Mouse (Mus musculus) adrenal gland, adult 18-20 months (tissue): ENCODE measurements around the gene Aprt. TPM values are rescaled to one million over a fixed set of nuclear protein-coding genes. Genes with fewer than 3 reads are reported as not detected.

Experiments used
- DNase-seq, 2 experiments: peaks; one replicate each; pipeline ENCODE4 v3.0.0; 2021 to 2022; ENCODE audit warnings: low spot score in 2 of 2
- long read RNA-seq, 2 experiments: library from polyadenylated mRNA; stranded (forward); transcript quantifications; one replicate each; pipeline ENCODE4 v2.0.0; 2021
- total RNA-seq, 2 experiments: library from RNA; stranded (reverse); gene quantifications; 1 replicate in 1 of 2; 2 replicates in 1 of 2; pipeline ENCODE4 v1.2.3; 2021

Aprt gene
- 10 to 100 TPM; 71.3 to 71.7 TPM for total RNA-seq
- long read RNA-seq, experiment 1, transcript Aprt-201 (5 exons, 849 nt) = major isoform, 6 of 10 reads
- long read RNA-seq, experiment 1, partial matches to known transcripts = 3 of 10 reads
- long read RNA-seq, experiment 1, other reads (novel, unspliced or antisense) = 1 of 10 reads
- long read RNA-seq, experiment 2, transcript Aprt-201 (5 exons, 849 nt) = major isoform, 62 of 73 reads
- long read RNA-seq, experiment 2, partial matches to known transcripts = 7 of 73 reads
- long read RNA-seq, experiment 2, other reads (novel, unspliced or antisense) = 3 of 73 reads

DNA sequence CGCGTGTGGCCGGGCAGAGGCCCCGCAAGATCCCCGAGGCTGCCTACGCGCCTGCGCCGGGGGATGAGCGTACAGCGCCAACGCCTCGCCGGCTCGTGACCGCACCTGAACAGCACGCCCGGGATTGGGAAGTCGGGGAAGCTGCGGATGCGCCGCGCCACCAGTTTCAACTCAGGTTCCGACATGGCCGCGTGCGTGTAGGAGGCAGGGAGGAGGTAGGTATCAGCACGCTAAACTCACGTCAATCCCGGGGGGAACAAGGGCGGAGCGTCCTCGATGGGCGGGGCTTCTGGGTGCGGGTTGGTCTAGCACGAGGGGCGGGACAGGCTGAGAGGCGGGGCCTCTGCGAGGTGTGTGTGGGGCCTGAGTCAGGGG, at the start of gene Aprt:
Gene Aprt, minus strand, starts transcription at position 262 of the 375 bp plus-strand sequence.
- peak; percentile 92 to 93 for DNase-seq

DNA sequence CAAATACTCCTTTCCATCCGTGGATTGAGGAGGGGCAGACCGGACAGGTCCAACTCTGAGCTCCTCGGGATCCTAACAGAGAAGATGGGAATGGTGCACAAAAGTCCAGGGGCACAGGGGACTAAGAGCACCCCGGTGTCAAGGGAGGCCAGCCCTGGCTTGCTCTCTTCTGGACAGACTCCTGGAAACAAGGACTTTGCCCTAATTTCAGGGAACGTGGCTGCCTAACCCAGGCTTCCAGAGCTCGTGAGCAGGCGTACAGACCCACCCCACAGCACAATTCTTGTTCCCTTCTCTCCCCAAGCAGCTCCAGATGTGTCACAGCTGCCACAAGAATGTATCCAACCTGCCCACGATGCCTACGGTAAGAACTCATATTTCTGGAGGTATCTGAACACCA, 49.1 kb upstream of the Aprt start:
- DNase-seq = no peak

DNA sequence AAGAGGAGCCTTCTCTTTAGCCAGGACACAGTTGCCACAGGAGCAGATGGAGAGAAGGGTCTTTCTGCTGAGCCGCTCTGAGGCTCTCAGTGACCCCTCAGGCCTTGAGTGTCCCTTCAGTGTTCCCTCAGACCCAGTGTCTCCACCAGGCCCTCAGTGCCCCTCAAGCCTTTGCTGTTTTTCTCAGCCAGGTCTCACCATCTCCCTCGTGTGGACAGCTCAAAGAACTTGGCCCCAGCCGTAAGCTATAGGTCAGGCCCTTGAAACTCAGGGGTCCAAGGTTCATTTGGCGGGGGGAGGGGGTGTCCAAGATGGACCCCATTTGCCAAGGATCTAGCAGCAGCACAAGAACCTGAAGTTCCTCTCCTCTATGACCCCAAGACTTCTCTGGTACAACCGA, 47.9 kb upstream of the Aprt start:
- DNase-seq = no peak

DNA sequence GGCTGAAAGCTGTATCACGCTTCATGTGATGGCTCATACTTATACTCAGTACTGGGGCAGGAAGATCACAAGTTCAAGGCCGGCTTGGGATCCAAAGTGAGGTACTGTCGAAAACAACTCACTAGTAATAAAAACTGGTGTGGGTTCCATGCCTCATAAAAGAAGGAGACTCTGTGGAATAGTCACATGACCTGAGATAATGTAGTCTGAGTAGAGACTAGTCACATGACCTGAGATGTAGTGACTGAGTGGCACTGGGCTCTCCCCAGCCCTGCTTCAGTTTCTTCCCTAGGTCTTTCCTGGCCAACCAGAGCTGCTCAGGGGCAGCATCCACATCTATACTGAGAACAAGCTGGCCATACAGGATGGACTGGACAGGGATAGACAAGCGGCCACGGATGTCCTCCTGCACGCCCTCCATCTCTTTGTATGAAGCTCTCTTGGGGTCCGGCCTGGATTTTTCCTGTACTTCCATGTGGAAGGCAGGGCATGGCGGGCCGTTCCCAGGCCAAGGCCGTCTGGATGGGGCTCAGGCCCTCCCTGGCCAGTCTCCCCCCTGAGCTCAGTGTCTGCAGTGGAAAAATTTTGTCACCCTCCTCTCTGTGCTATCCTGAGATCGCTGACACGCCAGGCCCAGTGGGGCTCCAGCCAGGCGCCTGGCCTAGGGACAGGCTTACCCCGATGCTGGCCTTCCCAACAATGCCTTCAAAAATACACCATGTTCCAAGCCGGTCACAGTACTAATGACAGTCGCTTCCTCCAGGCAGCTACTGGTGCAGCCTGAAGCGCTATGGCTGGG, 47.3 kb upstream of the Aprt start:
- no peak for DNase-seq

DNA sequence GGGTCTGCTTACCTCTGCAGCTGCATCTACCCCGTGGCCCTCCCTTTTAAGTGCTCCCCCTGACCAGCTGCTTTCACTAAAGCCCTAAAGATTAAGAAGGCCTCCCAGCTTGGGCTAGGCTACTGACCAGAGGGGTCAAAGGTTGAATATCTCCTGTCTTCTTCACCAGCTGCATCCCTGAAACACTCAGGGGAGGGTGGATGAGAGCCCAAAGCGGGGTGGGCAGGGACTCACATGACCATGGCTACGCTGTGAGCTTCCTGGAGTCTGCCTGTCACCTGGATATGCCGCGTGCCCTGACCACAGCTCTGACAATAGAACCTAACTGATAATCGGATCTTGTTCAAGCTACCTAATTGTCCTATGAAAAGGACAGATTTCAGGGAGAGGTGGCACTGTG, 46.0 kb upstream of the Aprt start, which contains the start of gene Pabpn1l:
Gene Pabpn1l, minus strand, starts transcription at position 13 of the 400 bp plus-strand sequence.
- DNase-seq = no peak

DNA sequence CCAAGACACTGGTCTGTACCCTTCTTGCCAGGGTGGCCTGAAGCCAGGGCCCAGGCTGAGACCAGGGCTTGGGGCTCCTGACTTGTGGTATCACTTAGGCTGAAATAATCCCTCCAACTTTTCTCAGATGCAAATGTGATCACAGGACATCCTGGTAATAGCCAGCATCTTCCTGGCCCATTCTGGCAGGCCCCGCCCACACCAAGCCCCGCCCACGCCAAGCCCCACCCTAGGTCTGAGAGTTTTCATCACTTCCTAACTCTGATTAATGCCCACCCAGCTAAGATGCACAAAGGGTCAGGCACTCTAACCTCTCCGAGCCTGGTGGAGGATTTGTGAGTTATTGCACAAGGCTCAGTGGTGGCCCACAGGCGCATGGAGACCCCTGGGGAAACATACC, 43.7 kb upstream of the Aprt start:
- DNase-seq = no peak

DNA sequence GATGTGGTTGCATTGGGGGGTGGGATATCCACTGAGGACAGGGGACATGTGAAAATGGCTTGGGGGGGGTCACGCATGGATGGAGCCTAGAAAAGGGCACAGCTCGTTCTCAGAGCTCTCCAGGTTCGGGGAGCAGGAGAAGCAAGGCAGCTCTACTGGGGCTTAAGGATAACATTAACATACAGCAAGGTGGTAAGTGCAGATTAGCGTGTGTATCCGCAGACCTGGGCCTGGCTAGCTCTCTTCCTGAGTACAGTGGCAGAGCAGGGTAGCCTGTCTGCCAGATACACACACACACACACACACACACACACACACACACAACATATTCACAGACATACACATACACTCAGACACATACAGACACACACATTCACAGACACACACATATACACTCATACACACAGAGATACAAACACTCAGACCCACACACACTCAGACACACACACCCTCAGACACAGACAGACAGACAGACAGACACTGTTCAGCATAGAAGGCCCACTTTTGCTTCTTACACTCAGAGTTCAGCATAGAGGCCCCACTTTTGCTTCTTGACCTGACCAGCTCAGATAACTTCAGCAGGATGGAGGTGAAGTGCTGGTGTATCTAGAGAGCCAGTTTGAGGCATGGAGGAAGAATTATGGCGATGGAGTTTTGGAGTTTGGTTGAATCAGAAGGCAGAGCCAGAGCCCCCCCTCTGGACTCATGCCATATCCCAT, 42.1 kb upstream of the Aprt start:
- no peak for DNase-seq

DNA sequence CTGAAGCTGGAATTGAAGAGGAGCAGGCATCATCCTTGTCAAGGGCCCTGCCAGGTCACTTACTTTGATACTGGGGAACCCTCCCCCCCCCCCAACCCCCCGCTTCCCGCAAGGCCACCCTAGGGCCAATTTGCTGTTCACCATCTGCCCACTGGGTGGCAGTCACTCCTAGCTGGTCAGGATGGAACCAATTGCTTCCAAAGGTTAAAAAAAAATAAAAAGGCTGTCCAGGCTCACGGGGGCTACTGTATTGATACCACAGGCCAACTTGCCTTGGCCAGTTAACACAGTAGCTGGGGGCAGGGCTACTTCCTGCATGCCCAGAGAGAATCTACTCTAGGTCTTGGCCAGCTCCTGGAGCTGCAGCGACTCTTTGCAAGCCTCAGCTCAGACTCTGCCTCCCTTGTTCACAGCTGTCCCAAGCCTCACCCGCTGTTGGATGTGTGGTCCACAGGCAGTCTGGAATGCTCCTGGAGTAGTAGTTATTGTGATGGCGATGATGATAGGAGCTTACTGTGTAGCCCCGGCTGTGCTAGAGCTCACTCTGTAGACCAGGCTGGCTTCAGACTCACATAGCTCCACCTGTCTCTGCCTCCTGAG, 41.3 kb upstream of the Aprt start:
- peak; percentile 82 to 89 for DNase-seq

DNA sequence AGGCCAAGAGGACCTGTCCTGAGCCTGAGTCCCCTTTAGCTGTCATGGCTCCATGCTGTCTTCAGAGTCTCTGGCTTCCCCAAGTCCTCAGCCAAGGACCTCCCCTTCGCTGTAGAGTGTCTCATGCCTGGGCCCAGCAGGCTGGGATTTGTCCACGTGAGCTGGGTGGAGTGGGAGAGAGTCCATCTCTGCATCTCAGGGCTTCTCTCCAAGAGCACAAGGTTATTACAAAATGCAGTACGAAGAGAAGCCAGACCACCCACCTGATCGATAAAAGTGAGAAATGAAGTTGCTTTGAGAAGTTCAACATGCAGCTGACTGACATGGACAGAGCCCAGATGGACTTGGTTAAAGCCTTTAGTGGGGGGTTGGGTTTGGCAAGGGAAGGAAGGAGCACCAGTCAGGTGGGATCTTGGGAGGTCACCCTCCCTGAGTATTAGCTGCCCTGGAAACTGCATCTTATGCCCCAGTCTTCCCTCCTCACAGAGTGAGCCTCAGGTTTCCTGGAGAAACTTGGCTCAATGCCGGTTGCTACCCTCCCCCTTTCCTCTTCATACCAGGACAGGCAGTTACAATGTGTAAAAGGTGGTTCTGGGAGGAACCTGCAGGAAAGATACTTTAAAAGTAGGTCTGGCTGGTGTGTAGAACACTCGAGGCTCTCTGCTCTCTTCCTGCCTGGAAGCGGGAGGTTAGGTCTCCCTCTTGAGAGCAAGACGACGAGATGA, 39.6 kb upstream of the Aprt start:
- DNase-seq = no peak

DNA sequence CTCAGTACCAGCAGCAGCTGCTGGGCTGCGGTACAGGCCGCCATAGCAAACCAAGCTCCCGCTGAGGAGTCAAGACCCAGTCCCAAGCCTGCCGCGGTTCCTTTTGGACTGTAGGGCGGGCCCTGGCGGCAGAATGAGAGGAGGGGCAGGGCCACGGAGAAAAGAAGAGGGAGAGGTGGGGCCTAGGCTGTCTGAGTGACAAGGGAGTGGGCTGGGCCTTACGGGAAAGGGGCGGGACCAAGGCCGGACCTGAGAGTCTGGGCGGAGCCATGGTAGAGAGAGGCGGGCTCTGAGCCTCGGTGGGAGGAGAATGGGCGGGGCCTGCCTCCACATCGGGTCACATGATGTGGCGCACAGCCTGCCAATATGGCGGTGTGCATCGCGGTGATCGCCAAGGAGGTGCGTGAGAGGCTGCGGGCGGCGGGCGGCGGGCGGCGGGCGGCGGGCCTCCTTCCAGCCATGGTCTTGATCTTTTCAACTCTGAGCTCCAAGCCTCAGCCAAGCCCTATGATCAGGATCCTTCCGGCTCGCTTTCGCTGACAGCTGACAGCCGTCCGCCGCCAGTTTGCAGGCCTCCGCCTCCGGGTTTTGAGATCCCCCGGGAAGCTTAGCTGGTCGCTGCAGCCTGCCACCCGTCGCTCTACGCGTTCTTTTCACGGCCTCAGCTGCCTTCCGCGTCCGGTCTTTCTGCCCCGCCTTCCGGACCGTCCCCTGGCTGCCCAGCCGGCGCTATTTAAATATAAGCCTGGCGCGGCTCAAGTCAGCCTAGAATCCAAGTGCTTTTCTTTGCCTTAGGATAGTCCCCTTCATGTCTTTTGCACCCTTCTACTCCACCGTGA, 34.8 kb upstream of the Aprt start, which contains the start of the genes Galns and Trappc2l:
Gene Galns, minus strand, starts transcription at position 169 of the 839 bp plus-strand sequence.
Gene Trappc2l, plus strand, starts transcription at position 346 of the 839 bp plus-strand sequence.
- DNase-seq = peak; percentile 90 to 93

DNA sequence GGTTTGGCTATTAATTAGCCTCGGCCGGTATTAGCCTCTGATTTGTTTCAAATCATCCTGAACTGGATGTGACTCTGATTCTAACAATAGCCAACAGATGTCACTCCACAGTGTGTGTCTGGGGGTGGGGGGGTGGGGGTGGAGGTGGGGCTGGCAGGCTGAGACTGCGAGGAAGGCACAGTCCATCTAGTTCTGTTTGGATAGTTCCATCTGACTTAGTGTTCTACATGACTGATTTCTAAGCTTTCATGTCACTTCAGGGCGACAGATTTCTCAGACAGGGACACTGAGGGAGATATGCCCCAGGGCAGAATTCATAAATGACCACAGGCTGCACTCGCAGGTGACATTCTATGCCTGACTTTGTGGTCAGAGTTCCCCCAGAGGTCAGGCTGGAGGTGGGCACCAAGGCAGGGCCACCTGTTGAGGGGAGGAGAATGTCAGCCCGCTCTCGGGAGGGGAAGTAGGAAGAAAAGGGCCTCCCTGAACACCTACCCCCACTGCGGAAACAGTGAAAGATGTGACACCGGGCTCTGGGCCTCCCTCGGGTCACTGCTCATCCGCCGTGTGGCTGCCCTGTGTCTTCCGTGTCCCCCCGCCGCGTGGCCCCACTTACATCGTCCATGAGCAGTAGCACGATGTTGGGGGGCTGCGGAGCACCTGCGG, 34.0 kb upstream of the Aprt start:
- no peak for DNase-seq

DNA sequence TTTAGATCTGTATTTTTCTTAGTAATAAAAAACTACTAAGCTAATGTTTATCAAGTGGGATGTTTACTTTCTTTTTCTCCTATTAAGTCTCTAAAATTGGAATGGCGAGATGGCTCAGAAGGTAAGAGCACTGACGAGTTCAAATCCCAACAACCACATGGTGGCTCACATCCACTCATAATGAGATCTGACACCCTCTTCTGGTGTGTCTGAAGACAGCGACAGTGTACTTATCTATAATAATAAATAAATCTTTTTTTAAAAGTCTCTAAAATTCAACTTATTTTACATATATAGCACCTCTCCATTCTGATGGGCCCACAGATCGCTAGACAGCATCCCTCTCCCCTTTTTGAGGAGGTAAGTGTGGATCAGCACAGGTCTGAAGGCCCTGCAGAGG, 33.5 kb upstream of the Aprt start:
- no peak for DNase-seq

DNA sequence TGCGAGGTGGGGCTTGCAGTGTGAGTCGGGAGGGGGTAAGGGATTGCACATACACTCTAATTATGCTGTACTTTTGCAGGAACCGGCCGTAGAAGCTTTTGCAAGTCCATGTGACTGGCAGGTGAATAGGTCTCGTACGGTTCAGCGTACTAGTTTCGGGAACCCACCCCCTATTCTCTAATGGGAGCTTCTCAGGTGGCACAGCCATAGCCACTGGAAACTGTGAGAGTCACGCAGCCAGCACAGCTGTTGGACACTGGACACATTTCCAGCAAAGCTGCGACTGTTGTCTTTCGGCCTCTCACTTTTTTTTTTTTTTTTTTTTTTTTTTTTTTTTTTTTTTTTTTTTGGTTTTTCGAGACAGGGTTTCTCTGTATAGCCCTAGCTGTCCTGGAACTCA, 30.1 kb upstream of the Aprt start:
- DNase-seq = no peak

DNA sequence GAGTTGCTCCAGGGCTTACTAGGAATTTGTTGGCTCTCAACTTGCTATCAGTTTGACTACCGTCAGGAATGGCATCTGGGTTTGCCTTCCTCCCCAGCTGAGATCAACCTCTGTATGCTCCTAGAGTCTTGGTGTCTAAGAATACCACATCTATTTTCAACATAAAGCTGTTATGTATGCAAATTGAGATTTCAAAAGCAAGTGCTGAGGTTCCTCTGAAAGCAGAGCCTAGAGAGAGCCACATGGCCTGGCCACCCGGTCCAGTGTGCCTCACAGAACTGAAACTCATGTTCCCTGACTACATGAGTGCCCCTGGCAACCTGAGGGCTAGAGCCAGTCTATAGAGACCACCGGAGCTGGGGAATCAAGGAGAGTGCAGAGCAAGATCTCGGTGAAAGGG, 28.7 kb upstream of the Aprt start:
- DNase-seq = no peak

DNA sequence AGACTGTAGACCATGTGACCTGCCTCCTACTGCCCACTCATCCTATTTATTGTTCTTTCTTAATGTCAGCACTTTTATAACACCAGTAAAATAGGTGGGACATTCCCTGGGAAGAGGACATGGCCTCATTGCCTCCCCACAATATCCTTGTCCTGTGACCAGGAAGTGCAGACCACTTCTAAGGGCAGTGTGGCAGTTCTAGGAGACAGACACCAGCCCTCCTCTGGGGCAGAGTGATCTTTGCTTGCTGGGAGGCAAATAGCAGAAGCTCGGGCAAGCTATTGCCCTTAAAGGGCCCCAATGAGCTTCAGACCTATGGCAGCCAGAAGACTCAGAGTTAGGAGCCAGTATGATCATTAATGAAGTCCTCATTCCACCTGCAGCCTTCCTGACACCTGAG, 27.9 kb upstream of the Aprt start:
- no peak for DNase-seq

DNA sequence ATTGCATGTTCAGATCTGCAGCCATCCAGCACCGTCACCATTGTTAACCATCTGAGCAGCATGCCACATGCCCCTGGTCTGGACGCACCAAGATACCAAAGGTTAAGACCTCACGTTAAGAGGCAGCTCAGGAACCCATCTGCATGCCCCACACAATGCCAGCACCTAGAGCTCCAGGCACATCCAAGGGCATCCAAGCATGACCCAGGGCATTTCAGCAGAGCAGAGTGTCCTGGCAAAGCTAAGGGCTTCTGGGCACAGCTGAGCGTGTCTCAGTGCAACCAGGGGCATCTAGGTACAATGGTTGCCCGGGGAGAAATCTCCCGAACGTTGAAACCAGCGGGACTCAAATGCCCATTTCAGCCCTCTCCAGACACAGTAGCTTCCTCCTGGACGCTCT, 24.0 kb upstream of the Aprt start:
- no peak for DNase-seq

DNA sequence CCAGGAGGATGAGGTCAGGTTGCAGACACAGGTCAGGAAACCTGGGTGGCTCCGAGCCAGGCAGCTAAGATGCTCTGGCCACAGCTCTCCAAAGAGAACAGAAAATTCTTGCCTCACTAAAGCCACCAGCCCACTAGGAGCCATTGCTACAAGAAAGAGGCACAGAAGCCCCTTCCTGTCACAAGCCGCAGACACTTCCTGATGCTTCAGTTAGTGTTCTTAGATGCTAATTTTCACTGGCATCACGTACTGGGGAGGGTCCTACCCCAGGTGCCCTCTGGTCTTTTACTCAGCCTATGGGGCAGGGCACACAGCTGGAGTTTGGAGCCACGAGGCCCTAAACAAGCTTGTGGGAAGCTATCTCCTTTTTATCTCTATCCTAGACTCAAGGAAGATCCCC, 19.3 kb upstream of the Aprt start:
- no peak for DNase-seq

DNA sequence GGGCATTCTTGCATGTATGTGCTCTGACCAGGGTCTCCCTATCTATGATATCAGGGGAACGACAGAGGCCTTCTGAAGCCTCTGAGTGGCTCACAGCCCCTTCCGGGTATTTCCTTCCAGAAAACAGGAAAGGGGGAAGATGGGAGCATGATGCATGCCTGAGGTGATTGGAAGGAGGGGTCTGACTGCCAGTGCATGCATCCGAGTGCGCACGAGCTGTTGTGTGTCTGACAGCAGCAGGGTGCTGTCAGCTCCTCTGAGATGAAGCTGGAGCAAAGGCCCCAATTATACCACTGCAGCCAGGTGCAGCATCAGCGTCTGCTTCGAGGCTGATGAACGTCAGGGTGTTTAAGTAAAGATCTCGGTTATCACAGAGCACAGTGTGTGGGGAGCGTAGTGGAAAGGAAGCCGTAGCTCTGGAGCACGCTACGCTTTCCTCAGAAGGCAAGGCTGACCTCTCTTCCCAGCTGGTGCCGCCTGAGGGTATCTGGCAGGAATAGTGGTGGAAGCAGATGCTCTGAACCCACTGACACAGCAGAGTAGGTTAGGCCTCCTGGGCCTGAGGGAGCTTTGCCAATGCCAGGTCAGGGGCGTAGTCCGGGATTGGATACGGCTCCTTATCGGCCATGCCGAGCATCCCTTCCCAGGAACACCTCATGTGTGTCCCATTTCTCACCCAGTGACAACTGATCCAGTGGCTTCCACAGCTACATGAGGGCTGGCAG, 17.2 kb upstream of the Aprt start:
- no peak for DNase-seq

DNA sequence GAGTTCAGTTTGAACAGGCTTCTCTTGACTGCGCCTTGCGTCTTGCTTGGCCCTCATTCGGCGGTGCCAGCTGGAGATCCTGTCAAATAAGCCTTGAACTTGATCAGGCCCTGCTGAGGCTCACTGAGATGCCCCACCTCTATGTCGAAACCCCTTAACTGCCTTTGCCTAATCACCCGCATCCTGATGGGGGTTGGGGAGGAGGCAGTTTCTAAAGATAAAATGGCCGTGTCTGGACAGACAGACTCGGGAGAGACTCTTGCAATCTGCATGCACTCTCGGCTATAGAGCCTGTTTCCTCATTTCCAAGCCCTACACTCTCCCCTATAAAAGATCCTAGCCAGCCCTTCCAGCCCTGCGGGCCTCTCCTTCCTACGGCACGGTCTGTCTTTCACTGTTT, 16.5 kb upstream of the Aprt start:
- DNase-seq = no peak
